Mouse (Mus musculus) ES-Bruce4 (cell line): Measurements from ENCODE around the gene Miga2. TPM values are rescaled to one million over a fixed set of nuclear protein-coding genes. Genes with fewer than 3 reads are reported as not detected.

Experiments used
- H3K27ac ChIP-seq: 2 replicates; pipeline ENCODE4 v1.5.1; 2012; ENCODE audit warnings: low read length, inconsistent platforms; ENCODE audit not compliant: insufficient read depth
- H3K27me3 ChIP-seq: 2 replicates; pipeline ENCODE4 v1.6.1; 2012; ENCODE audit warnings: mild to moderate bottlenecking, low read length, inconsistent platforms; ENCODE audit not compliant: control insufficient read depth, poor library complexity, insufficient read depth, severe bottlenecking
- H3K36me3 ChIP-seq: 2 replicates; pipeline ENCODE4 v1.6.1; 2012; ENCODE audit warnings: inconsistent platforms, mild to moderate bottlenecking, low read length, moderate library complexity; ENCODE audit not compliant: control insufficient read depth, poor library complexity, insufficient read depth, severe bottlenecking
- H3K4me1 ChIP-seq: one replicate; pipeline ENCODE4 v1.8.1; 2011; ENCODE audit warnings: low read length; ENCODE audit not compliant: control insufficient read depth, insufficient read depth
- H3K4me3 ChIP-seq: 2 replicates; pipeline ENCODE4 v1.5.1; 2011; ENCODE audit warnings: low read depth, mild to moderate bottlenecking, low read length
- H3K9ac ChIP-seq: 2 replicates; pipeline ENCODE4 v1.6.1; 2012; ENCODE audit warnings: low read depth, mild to moderate bottlenecking, inconsistent platforms; ENCODE audit not compliant: poor library complexity, severe bottlenecking
- H3K9me3 ChIP-seq: replicated peaks from 2 replicates; pipeline ENCODE4 v1.6.1; 2012; ENCODE audit warnings: mild to moderate bottlenecking, low read length, inconsistent platforms; ENCODE audit not compliant: control insufficient read depth, poor library complexity, insufficient read depth, severe bottlenecking
- CTCF ChIP-seq: IDR thresholded peaks from one replicate; pipeline ENCODE4 v1.8.1; 2011; ENCODE audit warnings: low read depth, low read length
- EP300 ChIP-seq: IDR thresholded peaks from 2 replicates; pipeline ENCODE4 v1.6.1; 2011; ENCODE audit warnings: low read depth, low read length; ENCODE audit not compliant: insufficient read depth
- POLR2A ChIP-seq: IDR thresholded peaks from one replicate; pipeline ENCODE4 v1.8.1; 2011; ENCODE audit warnings: low read length; ENCODE audit not compliant: insufficient read depth
- polyA plus RNA-seq: library from polyadenylated mRNA; stranded (reverse); fragments of >200 nt; gene quantifications from 2 replicates; pipeline ENCODE4 v1.2.4, GENCODE M21; 2011; ENCODE audit warnings: low read depth; ENCODE audit not compliant: missing spikeins, insufficient read depth, insufficient read length

The Miga2 gene
- polyA plus RNA-seq, 1 experiment, result 18.6 TPM

- Histone ChIP-seq H3K9me3 (no peaks in the 10 kb centered on the region), H3K4me3 (no peak overlapping the region), H3K27ac (no peak overlapping the region), H3K36me3 (peaks cover 70% of the 10 kb centered on the region), H3K9ac (no peak overlapping the region), H3K4me1 (no peaks in the 10 kb centered on the region), H3K27me3 (no peaks in the 10 kb centered on the region)
- TF ChIP-seq POLR2A (no peak), CTCF (no peak), EP300 (no peak)
Observed at GRCm38 (mm10) chr2:30327276-30327675, 36.8 kb upstream of the Miga2 start.

- no peaks in the 10 kb centered on the region for H3K9me3 ChIP-seq
- no peaks in the 10 kb centered on the region for H3K4me1 ChIP-seq
- H3K27ac ChIP-seq, result no peak overlapping the region
- no peaks in the 10 kb centered on the region for H3K27me3 ChIP-seq
- no peak overlapping the region for H3K9ac ChIP-seq
- peaks cover 65% of the 10 kb centered on the region for H3K36me3 ChIP-seq
- no peak overlapping the region for H3K4me3 ChIP-seq
- TF ChIP-seq EP300 (no peak), POLR2A (no peak), CTCF (no peak)
Observed at GRCm38 (mm10) chr2:30328791-30329190, 35.2 kb upstream of the Miga2 start.

- Histone ChIP-seq H3K27me3 (no peaks in the 10 kb centered on the region), H3K4me3 (no peak overlapping the region), H3K9me3 (no peaks in the 10 kb centered on the region), H3K36me3 (peaks cover 42% of the 10 kb centered on the region), H3K4me1 (peaks cover 4% of the 10 kb centered on the region), H3K27ac (peak overlapping the region; percentile 59; the same call in 1 of the 2 replicates), H3K9ac (no peak overlapping the region)
- TF ChIP-seq EP300, result 0 out of 2 replicates have a peak, but pooled peaks have one; percentile 26
- no peak for TF ChIP-seq CTCF
- TF ChIP-seq POLR2A, result no peak
Observed at GRCm38 (mm10) chr2:30335324-30335723, 28.7 kb upstream of the Miga2 start.

GRCm38 (mm10) chr2:30336174-30336915 is 27.7 kb upstream of the Miga2 start:
- Histone ChIP-seq H3K36me3 (peaks cover 46% of the 10 kb centered on the region), H3K9me3 (no peaks in the 10 kb centered on the region), H3K4me3 (no peak overlapping the region), H3K4me1 (peaks cover 4% of the 10 kb centered on the region), H3K27me3 (no peaks in the 10 kb centered on the region), H3K27ac (no peak overlapping the region), H3K9ac (no peak overlapping the region)
- no peak for TF ChIP-seq CTCF
- TF ChIP-seq EP300, result no peak
- TF ChIP-seq POLR2A, result no peak

DNA sequence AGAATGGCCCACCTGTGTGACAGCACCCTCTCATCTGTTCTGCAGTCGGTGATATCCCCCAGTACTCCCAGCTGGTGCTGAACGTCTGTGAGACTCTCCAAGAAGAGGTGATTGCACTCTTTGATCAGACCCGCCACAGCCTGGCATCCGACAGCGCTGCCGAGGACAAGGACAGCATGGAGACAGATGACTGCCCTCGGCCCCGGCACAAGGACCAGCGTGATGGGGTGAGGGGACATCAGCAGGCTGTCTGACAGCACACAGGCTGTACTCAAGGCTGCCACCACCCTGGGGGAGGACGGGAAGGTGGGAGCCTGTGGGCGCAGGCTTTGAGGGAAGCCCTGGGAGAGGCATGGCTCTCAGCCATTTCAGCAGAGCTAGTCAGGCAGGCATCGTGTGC is 26.9 kb upstream of the Miga2 start:
- peaks cover 4% of the 10 kb centered on the region for H3K4me1 ChIP-seq
- TF ChIP-seq POLR2A (no peak), CTCF (no peak), EP300 (no peak)
- no peaks in the 10 kb centered on the region for H3K27me3 ChIP-seq
- H3K4me3 ChIP-seq, result no peak overlapping the region
- no peaks in the 10 kb centered on the region for H3K9me3 ChIP-seq
- H3K27ac ChIP-seq, result no peak overlapping the region
- H3K9ac ChIP-seq, result no peak overlapping the region
- peaks cover 48% of the 10 kb centered on the region for H3K36me3 ChIP-seq

DNA sequence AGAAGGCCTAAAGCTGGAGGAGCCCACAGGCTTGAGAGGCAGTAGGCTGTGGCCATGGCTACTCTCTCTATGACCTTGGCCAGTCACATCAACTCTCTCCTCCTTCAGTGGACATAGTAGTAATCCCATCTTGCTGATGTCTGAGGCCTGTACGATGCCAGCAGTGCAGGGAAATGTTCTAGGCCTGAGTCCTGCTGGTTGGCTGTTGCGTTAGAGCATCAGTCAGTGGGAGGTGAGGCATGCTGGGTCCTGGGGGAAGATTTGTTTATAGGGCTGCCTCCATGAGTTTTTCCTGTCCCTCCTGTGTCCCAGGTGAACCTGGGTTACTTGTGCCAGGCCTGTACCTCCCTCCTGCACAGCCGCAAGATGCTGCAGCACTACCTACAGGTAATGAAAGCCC is 22.0 kb upstream of the Miga2 start:
- no peak overlapping the region for H3K27ac ChIP-seq
- H3K4me1 ChIP-seq, result no peaks in the 10 kb centered on the region
- peaks cover 48% of the 10 kb centered on the region for H3K36me3 ChIP-seq
- H3K9ac ChIP-seq, result no peak overlapping the region
- H3K9me3 ChIP-seq, result no peaks in the 10 kb centered on the region
- no peak overlapping the region for H3K4me3 ChIP-seq
- no peaks in the 10 kb centered on the region for H3K27me3 ChIP-seq
- no peak for TF ChIP-seq POLR2A
- no peak for TF ChIP-seq CTCF
- no peak for TF ChIP-seq EP300
